Mouse (Mus musculus): ENCODE data around the gene Sult2a6. TPM values are rescaled to one million over a fixed set of nuclear protein-coding genes. Genes with fewer than 3 reads are reported as not detected.

The Sult2a6 gene
- not detected in 2 replicates for polyA plus RNA-seq (2016; fragmentation: Nextera tagmentation; extraction: Ambion mirVana)

- no peaks in the 10 kb centered on the region for H3K36me3 ChIP-seq
- no peak within 1 kb of the TSS for H3K4me3 ChIP-seq
- no peaks in the 10 kb centered on the region for H3K27me3 ChIP-seq (replicated peaks)
- no peaks in the 10 kb centered on the region for H3K4me1 ChIP-seq (replicated peaks)
- H3K27ac ChIP-seq (ENCODE audit: poor library complexity, severe bottlenecking), result no peak within 1 kb of the TSS
- peaks cover 9% of the 10 kb centered on the region; the same call in 1 of the 2 replicates for H3K9me3 ChIP-seq (replicated peaks)
- no peak within 1 kb of the TSS for H3K4me2 ChIP-seq
- WGBS, result 58% methylated on average over 2 of the region's 2 CpGs
- no peak within 1 kb of the TSS for H3K9ac ChIP-seq
- no peak for ATAC-seq (ENCODE audit: insufficient number of reproducible peaks, low FRiP score)
Measured at GRCm38 (mm10) chr7:14254770-14255169, at the start of gene Sult2a6. Sult2a6 (minus strand) TSS chr7:14254870.

GRCm38 (mm10) chr7:14215231-14215630, 39.4 kb downstream of the Sult2a6 start:
- ATAC-seq (ENCODE audit: insufficient number of reproducible peaks, low FRiP score), result no peak
- Histone ChIP-seq H3K4me2 (no peak overlapping the region), H3K27ac (ENCODE audit: poor library complexity, severe bottlenecking) (no peak overlapping the region), H3K9ac (no peak overlapping the region), H3K9me3 (replicated peaks) (peaks cover 10% of the 10 kb centered on the region; the same call in 1 of the 2 replicates), H3K27me3 (replicated peaks) (no peaks in the 10 kb centered on the region), H3K4me3 (no peak overlapping the region), H3K4me1 (replicated peaks) (no peaks in the 10 kb centered on the region), H3K36me3 (no peaks in the 10 kb centered on the region)

DNA sequence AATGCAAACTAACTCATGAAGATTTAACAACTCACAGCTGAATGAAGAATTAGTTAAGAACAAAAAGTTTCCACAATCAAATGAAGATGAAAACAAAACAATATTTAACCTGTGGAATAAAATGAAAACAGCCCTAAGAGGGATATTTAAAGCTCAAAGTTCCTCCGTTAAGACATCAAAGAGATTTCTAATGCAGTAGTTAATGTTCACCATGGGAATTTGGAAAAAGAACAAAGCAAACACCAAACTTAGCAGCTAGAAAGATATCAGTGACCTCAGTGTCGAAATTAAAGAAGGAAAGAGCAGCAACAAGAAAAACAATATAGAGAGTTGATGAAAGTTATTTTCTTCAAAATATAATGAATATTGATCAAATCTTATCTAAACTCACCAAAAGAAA, 51.3 kb downstream of the Sult2a6 start:
- H3K36me3 ChIP-seq, result no peaks in the 10 kb centered on the region
- H3K4me2 ChIP-seq, result no peak overlapping the region
- 68% methylated on average over 2 of the region's 2 CpGs for WGBS

GRCm38 (mm10) chr7:14202487-14202886, 52.2 kb downstream of the Sult2a6 start:
- no peak overlapping the region for H3K4me3 ChIP-seq
- H3K27me3 ChIP-seq (replicated peaks), result no peaks in the 10 kb centered on the region
- H3K36me3 ChIP-seq, result no peaks in the 10 kb centered on the region
- H3K9me3 ChIP-seq (replicated peaks), result peaks cover 13% of the 10 kb centered on the region
- no peak overlapping the region for H3K4me2 ChIP-seq
- no peaks in the 10 kb centered on the region for H3K4me1 ChIP-seq (replicated peaks)
- ATAC-seq (ENCODE audit: insufficient number of reproducible peaks, low FRiP score), result no peak
- no peak overlapping the region for H3K27ac ChIP-seq (ENCODE audit: poor library complexity, severe bottlenecking)
- no peak overlapping the region for H3K9ac ChIP-seq

More for the DNA sequence above, 51.3 kb downstream of the Sult2a6 start:
- Histone ChIP-seq H3K27me3 (replicated peaks) (no peaks in the 10 kb centered on the region), H3K9ac (no peak overlapping the region), H3K9me3 (replicated peaks) (peaks cover 16% of the 10 kb centered on the region; the same call in 1 of the 2 replicates), H3K4me1 (replicated peaks) (no peaks in the 10 kb centered on the region), H3K4me3 (no peak overlapping the region), H3K27ac (ENCODE audit: poor library complexity, severe bottlenecking) (no peak overlapping the region)
- no peak for ATAC-seq (ENCODE audit: insufficient number of reproducible peaks, low FRiP score)

Other genes with a start within 250 kb of the Sult2a6 start
- gene Sult2a3, start 131.8 kb downstream of the Sult2a6 start, polyA plus RNA-seq (2016; fragmentation: Nextera tagmentation; extraction: Ambion mirVana), result not detected in 2 replicates
- not detected in 2 replicates for gene Obox8, start 78.7 kb upstream of the Sult2a6 start, polyA plus RNA-seq (2016; fragmentation: Nextera tagmentation; extraction: Ambion mirVana)
- gene Sult2a8, start 191.9 kb upstream of the Sult2a6 start, polyA plus RNA-seq (2016; fragmentation: Nextera tagmentation; extraction: Ambion mirVana), result not detected in 2 replicates
- not detected in 2 replicates for gene Sult2a7, start 239.4 kb upstream of the Sult2a6 start, polyA plus RNA-seq (2016; fragmentation: Nextera tagmentation; extraction: Ambion mirVana)